In the genomic region with DNA sequence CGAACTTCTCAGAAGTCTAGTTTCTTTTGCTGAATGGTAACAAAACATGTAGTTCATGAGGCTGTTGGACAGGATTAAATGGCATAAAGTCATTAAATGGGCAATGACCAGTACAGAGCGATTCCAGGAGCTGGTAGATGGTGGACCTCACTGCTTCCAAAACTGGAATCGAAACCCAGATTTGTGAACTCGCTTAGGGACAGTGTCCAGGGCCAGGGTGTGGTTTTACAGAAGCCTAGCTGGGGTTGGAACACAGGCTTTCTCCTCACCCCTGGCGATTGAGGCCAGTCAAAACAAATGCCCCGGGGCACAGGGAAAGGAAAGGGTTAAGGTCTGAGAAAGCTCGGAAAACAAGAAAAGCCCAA, we compare ENCODE assay signal across 9 mouse cellular contexts. TPM values are rescaled to one million over a fixed set of nuclear protein-coding genes. Genes with fewer than 3 reads are reported as not detected.
DNase-seq lines count a peak whose midpoint lies in the region; ATAC-seq and TF ChIP-seq lines count a peak whose summit lies in the region.
"Had no signal": no experiment of that assay in that cellular context is flagged by ENCODE, and none has a peak within 500 bp of the region (broad histone marks: within the 10 kb centered on the region; RNA-seq: fewer than 3 reads in every experiment).

No protein-coding gene starts in this region.

- H3K4me3 ChIP-seq in kidney, embryonic 16.5 days (ENCODE audit: low read length), result peak overlapping the region; percentile 62
- H3K4me3 ChIP-seq in embryonic fibroblast, embryonic 13.5 days (ENCODE audit: insufficient read depth, low read length), result peak overlapping the region; percentile 50; the same call in 1 of the 2 replicates
- peak overlapping the region; percentile 62 for H3K4me3 ChIP-seq in intestine, embryonic 16.5 days (ENCODE audit: low read length)
- H3K4me3 ChIP-seq in myocyte, result no peak overlapping the region

- WGBS in kidney, embryonic 16.5 days, result 24% methylated on average over 7 of the region's 7 CpGs
- 26% methylated on average over 7 of the region's 7 CpGs for WGBS in intestine, embryonic 16.5 days

- no peak for DNase-seq in kidney, adult 9 months
- no peak for DNase-seq in MN1 (ENCODE audit: low spot score)
- no peak for DNase-seq in embryo, embryonic 9.5 days (ENCODE audit: extremely low spot score)
- no peak for DNase-seq in left cerebral cortex, postnatal 4 days

- H3K4me1 ChIP-seq in kidney, embryonic 16.5 days (ENCODE audit: insufficient read depth, low read length), result peaks cover 12% of the 10 kb centered on the region; the same call in 1 of the 2 replicates
- peaks cover 2% of the 10 kb centered on the region; the same call in 1 of the 2 replicates for H3K4me1 ChIP-seq in embryonic fibroblast, embryonic 13.5 days (ENCODE audit: control insufficient read depth, insufficient read depth, low read length)
- H3K4me1 ChIP-seq in intestine, embryonic 16.5 days (ENCODE audit: control insufficient read depth, insufficient read depth, low read length), result 0 out of 2 replicates have a peak, but pooled peaks cover 3% of the 10 kb centered on the region

- no peak for TF ChIP-seq CTCF in embryonic fibroblast, embryonic 13.5 days (IDR thresholded peaks at IDR 0.05; ENCODE audit: borderline replicate concordance, insufficient read depth, low read length)

- intact Hi-C loops in left cerebral cortex, postnatal 4 days (cut with DNase I), result no loop called here

- no peak for TF ChIP-seq POLR2A in embryonic fibroblast, embryonic 13.5 days (IDR thresholded peaks at IDR 0.05; ENCODE audit: low read depth, low read length)
- TF ChIP-seq POLR2A in myocyte (IDR thresholded peaks at IDR 0.05; ENCODE audit: insufficient read length, low read depth), result no peak

- H3K4me2 ChIP-seq in kidney, embryonic 16.5 days (replicated peaks; ENCODE audit: low read depth, low read length), result peak overlapping the region; percentile 92
- peak overlapping the region; percentile 93 for H3K4me2 ChIP-seq in intestine, embryonic 16.5 days (ENCODE audit: low read depth, low read length)
- peak overlapping the region; percentile 67 for H3K4me2 ChIP-seq in myocyte (ENCODE audit: low read depth)

- no peak overlapping the region for H3ac ChIP-seq in myocyte (ENCODE audit: control insufficient read depth, insufficient read length)

- H3K9ac ChIP-seq in kidney, embryonic 16.5 days (replicated peaks; ENCODE audit: low read length), result peak overlapping the region; percentile 69
- H3K9ac ChIP-seq in intestine, embryonic 16.5 days (ENCODE audit: low read depth, low read length), result peak overlapping the region; percentile 63

- ATAC-seq in kidney, embryonic 16.5 days (ENCODE audit: low FRiP score, low TSS enrichment), result peak; percentile 36
- no peak; the same call in 1 of the 2 replicates for ATAC-seq in intestine, embryonic 16.5 days

- H3K27ac ChIP-seq in kidney, embryonic 16.5 days (ENCODE audit: low read length), result no peak overlapping the region
- H3K27ac ChIP-seq in embryonic fibroblast, embryonic 13.5 days (ENCODE audit: insufficient read depth, low read length), result no peak overlapping the region
- no peak overlapping the region for H3K27ac ChIP-seq in intestine, embryonic 16.5 days (ENCODE audit: low read length)

- no peaks in the 10 kb centered on the region for H3K36me3 ChIP-seq in kidney, embryonic 16.5 days (ENCODE audit: insufficient read depth, low read length)
- no peaks in the 10 kb centered on the region for H3K36me3 ChIP-seq in intestine, embryonic 16.5 days (ENCODE audit: control insufficient read depth, insufficient read depth, low read length)
- no peaks in the 10 kb centered on the region for H3K36me3 ChIP-seq in myocyte (ENCODE audit: control insufficient read depth, insufficient read depth)

- peaks cover 4% of the 10 kb centered on the region; the same call in 1 of the 2 replicates for H3K27me3 ChIP-seq in kidney, embryonic 16.5 days (ENCODE audit: insufficient read depth, low read length)
- H3K27me3 ChIP-seq in intestine, embryonic 16.5 days (replicated peaks; ENCODE audit: control insufficient read depth, insufficient read depth, low read length), result peaks cover 10% of the 10 kb centered on the region
- peaks cover 17% of the 10 kb centered on the region for H3K27me3 ChIP-seq in myocyte (ENCODE audit: control insufficient read depth, insufficient read depth, insufficient read length)

- H3K79me2 ChIP-seq in myocyte (ENCODE audit: control insufficient read depth, insufficient read depth), result no peaks in the 10 kb centered on the region

- H3K9me3 ChIP-seq in kidney, embryonic 16.5 days (ENCODE audit: low read length), result no peaks in the 10 kb centered on the region
- H3K9me3 ChIP-seq in intestine, embryonic 16.5 days (ENCODE audit: control insufficient read depth, low read length), result no peaks in the 10 kb centered on the region

TF ChIP-seq in myocyte, 11 proteins besides CTCF, POLR2A, EP300 and RAD21:
- TF ChIP-seq POLR2AphosphoS2 (IDR thresholded peaks at IDR 0.05; ENCODE audit: insufficient read length, low read depth) (no peak), SRF (IDR thresholded peaks at IDR 0.05; ENCODE audit: control insufficient read depth, insufficient read length, low read depth) (no peak), MAX (IDR thresholded peaks at IDR 0.05; ENCODE audit: low read depth) (no peak), E2F4 (IDR thresholded peaks at IDR 0.05; ENCODE audit: insufficient read depth) (no peak), CEBPB (IDR thresholded peaks at IDR 0.05; ENCODE audit: insufficient read depth, poor library complexity, severe bottlenecking) (no peak), TCF3 (IDR thresholded peaks at IDR 0.05; ENCODE audit: insufficient read length, low read depth) (no peak), REST (IDR thresholded peaks at IDR 0.05; ENCODE audit: insufficient read depth, insufficient read length) (no peak), MYOG (IDR thresholded peaks at IDR 0.05; ENCODE audit: control insufficient read depth in 1 of 3, insufficient read depth in 1 of 3, insufficient read length in 2 of 3, low read depth in 2 of 3) (no peak), USF1 (IDR thresholded peaks at IDR 0.05; ENCODE audit: low read depth) (no peak), MYOD1 (IDR thresholded peaks at IDR 0.05; ENCODE audit: control insufficient read depth in 1 of 3, insufficient read length in 2 of 3, low read depth in 2 of 3) (no peak), TCF12 (IDR thresholded peaks at IDR 0.05; ENCODE audit: insufficient read depth, poor library complexity, severe bottlenecking) (no peak)

RNA-seq across cellular contexts. Expression of a gene that starts 0.3 kb away (rescaled TPM):
- polyA plus RNA-seq in kidney, embryonic 16.5 days (2015; fragmentation: Nextera tagmentation; extraction: Ambion mirVana), result 2.8 and 3.0 TPM in 2 replicates
- 0.40 and 0.51 TPM in 2 replicates for polyA plus RNA-seq in embryonic fibroblast, embryonic 13.5 days (2011; ENCODE audit: insufficient read length, low read depth, missing spikeins)
- 2.0 and 2.2 TPM in 2 replicates for polyA plus RNA-seq in intestine, embryonic 16.5 days (2015; fragmentation: Nextera tagmentation; extraction: Ambion mirVana)
- polyA plus RNA-seq in myocyte (2012; fragmentation: generic; extraction: Trizol), result 0.04 TPM
- 10 to 100 TPM; 20.2 to 20.5 TPM for total RNA-seq in left cerebral cortex, postnatal 4 days (2021)
- total RNA-seq: MEL had no signal
